Mouse (Mus musculus) intestine, embryonic 14.5 days (tissue): ENCODE measurements at regions not wholly inside any gene's neighbourhood (a gene's known extent, or its start where the extent isn't known, plus 50 kb on each side); places are given as distances from the start of the nearest gene placed in this dataset.

ENCODE experiments used
- ATAC-seq: fragments of 200-750 bp; cut with Nextera tagmentation; replicated peaks from 2 replicates; pipeline ENCODE4 v1.8.0; 2017; ENCODE audit warnings: low read depth, moderate number of reproducible peaks, moderate TSS enrichment, moderate library complexity; ENCODE audit not compliant: low FRiP score, low TSS enrichment
- DNase-seq: peaks from one replicate; pipeline ENCODE4 v3.0.0-alpha.2; 2018; ENCODE audit warnings: low spot score
- H3K27ac ChIP-seq: fragments of 300-500 bp; sonication (generic); 2 replicates; pipeline ENCODE4 v1.5.1; 2014; ENCODE audit warnings: low read depth, mild to moderate bottlenecking, control low read depth
- H3K27me3 ChIP-seq: fragments of 300-500 bp; sonication (generic); replicated peaks from 2 replicates; pipeline ENCODE4 v1.6.1; 2014; ENCODE audit warnings: low read length, control low read depth; ENCODE audit not compliant: control insufficient read depth, insufficient read depth
- H3K36me3 ChIP-seq: fragments of 300-500 bp; sonication (generic); 2 replicates; pipeline ENCODE4 v1.6.1; 2014; ENCODE audit warnings: low read length, control low read depth; ENCODE audit not compliant: control insufficient read depth, insufficient read depth
- H3K4me1 ChIP-seq: fragments of 300-500 bp; sonication (generic); replicated peaks from 2 replicates; pipeline ENCODE4 v1.6.1; 2014; ENCODE audit warnings: low read length, control low read depth, mixed read lengths; ENCODE audit not compliant: control insufficient read depth, insufficient read depth
- H3K4me2 ChIP-seq: fragments of 300-500 bp; sonication (generic); 2 replicates; pipeline ENCODE4 v1.6.1; 2014; ENCODE audit warnings: low read length
- H3K4me3 ChIP-seq: fragments of 300-500 bp; sonication (generic); 2 replicates; pipeline ENCODE4 v1.5.1; 2014; ENCODE audit warnings: low read depth, low read length, control low read depth, mixed read lengths
- H3K9ac ChIP-seq: fragments of 300-500 bp; sonication (generic); 2 replicates; pipeline ENCODE4 v1.6.1; 2014; ENCODE audit warnings: mild to moderate bottlenecking, low read length
- H3K9me3 ChIP-seq: fragments of 300-500 bp; sonication (generic); 2 replicates; pipeline ENCODE4 v1.6.1; 2016; ENCODE audit warnings: low read length, control low read depth; ENCODE audit not compliant: control insufficient read depth
- WGBS: fragments of 180-500 bp; shearing (Covaris S2); extraction: QIAGEN DNeasy Blood & Tissue Kit; methylation state at CpG from one replicate; pipeline ENCODE4 v1.1.7; 2014; 5-methylcytosine and 5-hydroxymethylcytosine counted together

- no peaks in the 10 kb centered on the region for H3K36me3 ChIP-seq
- H3K9me3 ChIP-seq = no peaks in the 10 kb centered on the region
- H3K27me3 ChIP-seq = no peaks in the 10 kb centered on the region
- ATAC-seq = no peak
- H3K4me2 ChIP-seq = no peak overlapping the region
- WGBS = 57% methylated on average over 13 of the region's 13 CpGs
- H3K9ac ChIP-seq = no peak overlapping the region
- H3K27ac ChIP-seq = no peak overlapping the region
- peaks cover 5% of the 10 kb centered on the region; the same call in 1 of the 2 replicates for H3K4me1 ChIP-seq
- H3K4me3 ChIP-seq = no peak overlapping the region
- DNase-seq = no peak
Observed at GRCm38 (mm10) chr5:111864606-111865005, 130.9 kb downstream of the Gm26897 start.

- WGBS = 59% methylated on average over 12 of the region's 12 CpGs
- no peak overlapping the region for H3K9ac ChIP-seq
- no peak overlapping the region for H3K4me3 ChIP-seq
- H3K4me1 ChIP-seq = peaks cover 3% of the 10 kb centered on the region; the same call in 1 of the 2 replicates
- peaks cover 19% of the 10 kb centered on the region for H3K9me3 ChIP-seq
- DNase-seq (no peak), ATAC-seq (no peak)
- H3K27me3 ChIP-seq = no peaks in the 10 kb centered on the region
- no peak overlapping the region for H3K4me2 ChIP-seq
- H3K27ac ChIP-seq = no peak overlapping the region
- no peaks in the 10 kb centered on the region for H3K36me3 ChIP-seq
Observed at GRCm38 (mm10) chr5:111869011-111869410, 135.3 kb downstream of the Gm26897 start.

DNA sequence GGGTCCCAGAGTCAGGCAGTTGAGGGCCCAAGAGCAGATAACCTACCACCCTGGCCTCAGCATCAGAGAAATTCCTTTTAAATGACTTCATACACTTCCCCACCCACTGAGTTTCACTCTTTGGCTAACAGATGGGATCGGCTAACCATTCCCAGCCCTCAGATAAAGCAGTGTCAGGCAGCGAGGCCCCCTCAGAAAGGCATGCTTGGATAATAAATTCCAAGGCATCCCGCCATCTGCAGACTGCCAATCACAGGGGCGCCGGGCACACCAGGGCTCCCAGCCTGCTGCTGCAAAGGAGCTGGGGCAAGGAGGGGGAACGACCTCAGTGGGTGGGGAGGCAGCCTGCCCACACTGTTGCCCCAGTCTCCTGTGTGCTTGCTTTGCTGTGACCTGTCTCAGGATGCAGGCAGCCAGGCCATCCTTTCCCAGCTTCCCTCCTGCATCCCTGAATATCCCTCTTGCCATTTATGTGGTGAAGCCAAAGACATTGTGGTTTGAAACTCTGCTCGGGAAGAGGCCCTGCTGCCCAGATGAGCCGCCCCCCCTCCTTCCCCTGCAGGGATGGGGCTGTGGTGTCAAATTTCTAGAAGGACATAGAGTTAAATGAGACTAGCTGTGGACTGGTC is 143.6 kb downstream of the Gm26897 start:
- ATAC-seq = peak; percentile 69
- 2% methylated on average over 8 of the region's 8 CpGs for WGBS

GRCm38 (mm10) chr5:111879044-111879443 is 145.3 kb downstream of the Gm26897 start:
- DNase-seq (no peak), ATAC-seq (no peak)
- H3K27me3 ChIP-seq = no peaks in the 10 kb centered on the region
- no peak overlapping the region for H3K4me3 ChIP-seq
- no peak overlapping the region for H3K4me2 ChIP-seq
- H3K4me1 ChIP-seq = peaks cover 14% of the 10 kb centered on the region
- H3K36me3 ChIP-seq = no peaks in the 10 kb centered on the region
- H3K9ac ChIP-seq = no peak overlapping the region
- H3K27ac ChIP-seq = no peak overlapping the region
- H3K9me3 ChIP-seq = no peaks in the 10 kb centered on the region

More for the DNA sequence above, 143.6 kb downstream of the Gm26897 start:
- H3K9ac ChIP-seq = no peak overlapping the region
- no peak overlapping the region for H3K4me3 ChIP-seq
- H3K27me3 ChIP-seq = no peaks in the 10 kb centered on the region
- H3K36me3 ChIP-seq = no peaks in the 10 kb centered on the region
- peaks cover 5% of the 10 kb centered on the region for H3K9me3 ChIP-seq
- peak overlapping the region; percentile 75 for H3K27ac ChIP-seq
- H3K4me1 ChIP-seq = peaks cover 14% of the 10 kb centered on the region
- H3K4me2 ChIP-seq = 0 out of 2 replicates have a peak overlapping the region, but pooled peaks have one; percentile 18
- DNase-seq = peak; percentile 67

DNA sequence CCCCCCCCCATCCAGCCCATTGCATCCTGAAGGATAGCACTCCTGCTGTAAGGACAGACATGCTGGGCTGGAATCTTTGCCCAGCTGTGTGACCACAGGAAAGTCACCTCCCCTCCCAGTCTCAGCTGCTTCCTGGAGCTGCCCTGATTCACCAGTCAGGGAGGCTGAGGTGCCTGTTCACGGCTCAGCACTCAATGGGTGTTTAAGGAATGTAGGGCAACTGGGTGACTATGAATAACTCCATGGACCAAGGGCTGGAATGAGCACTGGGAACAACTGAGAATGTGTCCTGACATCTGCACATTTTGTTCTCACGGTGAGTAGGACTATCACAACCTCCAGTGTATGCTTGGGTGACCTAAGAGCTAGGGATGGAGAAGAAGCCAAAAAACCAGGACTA is 146.5 kb downstream of the Gm26897 start:
- no peaks in the 10 kb centered on the region for H3K27me3 ChIP-seq
- no peak for ATAC-seq
- H3K9me3 ChIP-seq = no peaks in the 10 kb centered on the region
- H3K4me2 ChIP-seq = no peak overlapping the region
- H3K27ac ChIP-seq = no peak overlapping the region
- no peak overlapping the region for H3K9ac ChIP-seq
- no peak overlapping the region for H3K4me3 ChIP-seq
- DNase-seq = no peak
- peaks cover 14% of the 10 kb centered on the region for H3K4me1 ChIP-seq
- WGBS = 84% methylated on average over 2 of the region's 2 CpGs
- H3K36me3 ChIP-seq = no peaks in the 10 kb centered on the region

GRCm38 (mm10) chr5:111881517-111881916 is 147.8 kb downstream of the Gm26897 start:
- no peaks in the 10 kb centered on the region for H3K9me3 ChIP-seq
- WGBS = 41% methylated on average over 5 of the region's 5 CpGs
- H3K4me2 ChIP-seq = no peak overlapping the region
- DNase-seq (no peak), ATAC-seq (no peak)
- H3K36me3 ChIP-seq = no peaks in the 10 kb centered on the region
- no peak overlapping the region for H3K4me3 ChIP-seq
- H3K9ac ChIP-seq = no peak overlapping the region
- no peaks in the 10 kb centered on the region for H3K27me3 ChIP-seq
- no peak overlapping the region for H3K27ac ChIP-seq
- peaks cover 14% of the 10 kb centered on the region for H3K4me1 ChIP-seq

DNA sequence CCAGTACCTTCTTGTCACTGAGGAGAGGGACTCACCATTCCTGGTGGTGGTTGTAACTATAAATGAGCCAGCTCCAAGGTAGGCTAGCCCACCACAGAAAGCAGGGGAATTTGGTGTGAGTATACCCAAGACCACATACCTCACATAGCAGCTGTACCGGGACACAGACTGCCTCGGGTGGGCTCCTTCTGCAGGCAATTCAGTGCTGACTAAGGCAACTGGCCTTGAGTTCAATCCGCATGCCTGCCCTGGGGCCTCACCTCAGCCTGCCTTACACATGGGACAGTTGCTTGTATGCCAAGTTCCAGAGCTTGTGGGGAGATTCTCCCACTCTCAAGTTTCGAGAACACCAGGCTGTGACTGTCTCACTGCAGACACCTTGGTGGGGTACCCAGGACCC is 153.6 kb downstream of the Gm26897 start:
- Histone ChIP-seq H3K9ac (no peak overlapping the region), H3K4me1 (peaks cover 21% of the 10 kb centered on the region), H3K9me3 (no peaks in the 10 kb centered on the region), H3K27ac (no peak overlapping the region), H3K4me3 (no peak overlapping the region), H3K4me2 (no peak overlapping the region), H3K27me3 (no peaks in the 10 kb centered on the region), H3K36me3 (no peaks in the 10 kb centered on the region)
- no peak for ATAC-seq
- 45% methylated on average over 4 of the region's 4 CpGs for WGBS
- DNase-seq = no peak

DNA sequence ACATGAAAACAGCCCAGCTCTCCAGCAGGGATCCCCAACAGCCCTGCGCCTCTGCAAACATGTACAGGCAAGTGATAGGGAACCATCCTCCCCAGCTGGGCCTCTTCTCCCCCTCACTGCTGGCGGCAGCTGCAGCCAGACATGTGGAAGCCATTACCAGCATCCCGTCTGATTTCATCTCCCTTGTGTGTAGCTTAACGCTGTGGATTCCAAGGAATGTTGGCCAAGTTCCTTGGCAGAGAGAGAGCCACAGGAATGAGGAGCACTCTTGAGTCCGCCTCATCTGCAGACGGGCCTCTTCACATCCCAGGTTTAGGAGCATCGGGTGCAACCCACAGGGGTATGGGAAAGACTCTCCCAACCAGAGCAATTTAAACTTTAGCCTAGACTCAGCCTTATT is 157.1 kb downstream of the Gm26897 start:
- Histone ChIP-seq H3K4me3 (no peak overlapping the region), H3K9me3 (no peaks in the 10 kb centered on the region), H3K4me2 (no peak overlapping the region), H3K36me3 (no peaks in the 10 kb centered on the region), H3K27me3 (no peaks in the 10 kb centered on the region), H3K4me1 (peaks cover 42% of the 10 kb centered on the region), H3K9ac (no peak overlapping the region), H3K27ac (peak overlapping the region; percentile 85)
- ATAC-seq (peak; percentile 61), DNase-seq (peak; percentile 77)
- WGBS = 24% methylated on average over 7 of the region's 7 CpGs

- peak; percentile 9; the same call in 1 of the 2 replicates for ATAC-seq
- H3K4me2 ChIP-seq = no peak overlapping the region
- no peak overlapping the region for H3K4me3 ChIP-seq
- H3K27ac ChIP-seq = peak overlapping the region; percentile 85
- H3K9ac ChIP-seq = no peak overlapping the region
- H3K27me3 ChIP-seq = no peaks in the 10 kb centered on the region
- H3K4me1 ChIP-seq = peaks cover 42% of the 10 kb centered on the region
- 46% methylated on average over 8 of the region's 8 CpGs for WGBS
- no peak for DNase-seq
- H3K36me3 ChIP-seq = no peaks in the 10 kb centered on the region
- H3K9me3 ChIP-seq = no peaks in the 10 kb centered on the region
Observed at GRCm38 (mm10) chr5:111891261-111891693, 157.6 kb downstream of the Gm26897 start.
